Mouse (Mus musculus) CH12.LX (cell line): Measurements from ENCODE around the gene Cask. TPM values are rescaled to one million over a fixed set of nuclear protein-coding genes. Genes with fewer than 3 reads are reported as not detected.

ENCODE experiments used
- DNase-seq: peaks from one replicate; pipeline ENCODE4 v3.0.0-alpha.2; 2013; ENCODE audit errors: extremely low read depth
- H3K27ac ChIP-seq: 2 replicates; pipeline ENCODE4 v1.5.1; 2012; ENCODE audit warnings: low read depth, mild to moderate bottlenecking, control low read depth, moderate library complexity; ENCODE audit not compliant: insufficient read depth
- H3K27me3 ChIP-seq: replicated peaks from 2 replicates; pipeline ENCODE3; 2012; ENCODE audit warnings: inconsistent platforms
- H3K36me3 ChIP-seq, 2 experiments: replicated peaks in 1 of 2; 2 replicates each; pipeline versions ENCODE3 to v1.6.1; 2012; ENCODE audit warnings: inconsistent platforms in 1 of 2, low read length in 1 of 2, mild to moderate bottlenecking in 1 of 2, mixed read lengths in 1 of 2, moderate library complexity in 1 of 2; ENCODE audit not compliant: control insufficient read depth in 1 of 2, insufficient read depth in 1 of 2
- H3K4me1 ChIP-seq, 2 experiments: 2 replicates each; pipeline ENCODE4 v1.6.1; 2012; ENCODE audit warnings: inconsistent platforms in 1 of 2, moderate library complexity in 1 of 2; ENCODE audit not compliant: insufficient read depth in 2 of 2, control insufficient read depth in 1 of 2
- H3K4me2 ChIP-seq: 2 replicates; pipeline ENCODE4 v1.6.1; 2012; ENCODE audit warnings: low read depth, mild to moderate bottlenecking, control low read depth; ENCODE audit not compliant: poor library complexity, insufficient read depth, severe bottlenecking
- H3K4me3 ChIP-seq, 3 experiments: fragments of 150-350 bp in 1 of 3; sonication (generic) in 1 of 3; replicated peaks in 1 of 3; 2 replicates each; pipeline versions ENCODE3 to v1.5.1; 2011 to 2012; ENCODE audit warnings: low read depth in 2 of 3, low read length in 2 of 3, mild to moderate bottlenecking in 2 of 3, moderate library complexity in 2 of 3, control low read depth in 1 of 3, improper control_type of control experiment in 1 of 3, inconsistent platforms in 1 of 3, mixed read lengths in 1 of 3; ENCODE audit not compliant: poor library complexity in 1 of 3
- H3K79me2 ChIP-seq: replicated peaks from 2 replicates; pipeline ENCODE4 v1.6.1; 2012; ENCODE audit warnings: mild to moderate bottlenecking, moderate library complexity; ENCODE audit not compliant: control insufficient read depth, poor library complexity, insufficient read depth, severe bottlenecking; ENCODE audit errors: extremely low read depth
- H3K9ac ChIP-seq: 2 replicates; pipeline ENCODE4 v1.6.1; 2012; ENCODE audit warnings: low read depth, mild to moderate bottlenecking, control low read depth, moderate library complexity; ENCODE audit not compliant: insufficient read depth
- H3K9me3 ChIP-seq: replicated peaks from 2 replicates; pipeline ENCODE3; 2012; ENCODE audit warnings: low read length, inconsistent platforms, mixed read lengths
- BHLHE40 ChIP-seq: IDR thresholded peaks from 2 replicates; pipeline ENCODE4 v1.6.1; 2011; ENCODE audit warnings: mild to moderate bottlenecking, low read depth, low read length, improper control_type of control experiment
- CHD1 ChIP-seq: IDR thresholded peaks from 2 replicates; pipeline ENCODE4 v1.6.1; 2012; ENCODE audit warnings: low read depth, low read length, improper control_type of control experiment, inconsistent platforms
- CHD2 ChIP-seq: IDR thresholded peaks from 2 replicates; pipeline ENCODE4 v1.6.1; 2011; ENCODE audit warnings: low read length, improper control_type of control experiment
- CTCF ChIP-seq, 2 experiments: IDR thresholded peaks in 1 of 2; conservative IDR thresholded peaks in 1 of 2; 2 replicates each; pipeline ENCODE4 v1.5.1; 2011 to 2012; ENCODE audit warnings: low read depth in 2 of 2, low read length in 2 of 2, improper control_type of control experiment in 1 of 2, inconsistent platforms in 1 of 2, mild to moderate bottlenecking in 1 of 2, moderate library complexity in 1 of 2
- E2F4 ChIP-seq: IDR thresholded peaks from 2 replicates; pipeline ENCODE4 v1.6.1; 2011; ENCODE audit warnings: low read depth, low read length, improper control_type of control experiment; ENCODE audit not compliant: insufficient replicate concordance
- ELF1 ChIP-seq: IDR thresholded peaks from 2 replicates; pipeline ENCODE4 v1.6.1; 2014; ENCODE audit warnings: low read depth, mild to moderate bottlenecking, inconsistent platforms, low read length, improper control_type of control experiment
- EP300 ChIP-seq: IDR thresholded peaks from 2 replicates; pipeline ENCODE4 v1.6.1; 2011; ENCODE audit warnings: low read length, improper control_type of control experiment
- ETS1 ChIP-seq: conservative IDR thresholded peaks from 2 replicates; pipeline ENCODE4 v1.6.1; 2012; ENCODE audit warnings: low read depth, mild to moderate bottlenecking, inconsistent platforms, low read length, improper control_type of control experiment, moderate library complexity
- GABPA ChIP-seq: IDR thresholded peaks from 2 replicates; pipeline ENCODE4 v1.6.1; 2012; ENCODE audit warnings: low read depth, low read length, improper control_type of control experiment, inconsistent platforms; ENCODE audit not compliant: insufficient replicate concordance
- HCFC1 ChIP-seq: IDR thresholded peaks from 2 replicates; pipeline ENCODE4 v1.6.1; 2012; ENCODE audit warnings: low read depth, mild to moderate bottlenecking, inconsistent platforms, low read length, improper control_type of control experiment
- IRF4 ChIP-seq: IDR thresholded peaks from 2 replicates; pipeline ENCODE4 v1.6.1; 2014; ENCODE audit warnings: low read depth, mild to moderate bottlenecking, inconsistent platforms, low read length, improper control_type of control experiment
- JUN ChIP-seq: IDR thresholded peaks from 2 replicates; pipeline ENCODE4 v1.6.1; 2011; ENCODE audit warnings: low read depth, mild to moderate bottlenecking, low read length, improper control_type of control experiment, moderate library complexity; ENCODE audit not compliant: insufficient read depth
- JUND ChIP-seq: conservative IDR thresholded peaks from 2 replicates; pipeline ENCODE4 v1.6.1; 2011; ENCODE audit warnings: low read depth, low read length, improper control_type of control experiment
- KAT2A ChIP-seq: IDR thresholded peaks from 2 replicates; pipeline ENCODE4 v1.6.1; 2012; ENCODE audit warnings: low read length, improper control_type of control experiment, inconsistent platforms; ENCODE audit not compliant: insufficient replicate concordance
- MAFK ChIP-seq: IDR thresholded peaks from 2 replicates; pipeline ENCODE4 v1.6.1; 2011; ENCODE audit warnings: low read length, improper control_type of control experiment; ENCODE audit not compliant: insufficient replicate concordance
- MAX ChIP-seq: IDR thresholded peaks from 2 replicates; pipeline ENCODE4 v1.6.1; 2011; ENCODE audit warnings: low read length, improper control_type of control experiment
- MAZ ChIP-seq: IDR thresholded peaks from 2 replicates; pipeline ENCODE4 v1.6.1; 2012; ENCODE audit warnings: low read depth, mild to moderate bottlenecking, inconsistent platforms, low read length, improper control_type of control experiment, moderate library complexity
- MEF2A ChIP-seq: IDR thresholded peaks from 2 replicates; pipeline ENCODE4 v1.6.1; 2014; ENCODE audit warnings: low read depth, mild to moderate bottlenecking, inconsistent platforms, low read length, improper control_type of control experiment, borderline replicate concordance
- MXI1 ChIP-seq: IDR thresholded peaks from 2 replicates; pipeline ENCODE4 v1.6.1; 2011; ENCODE audit warnings: mild to moderate bottlenecking, low read depth, low read length, improper control_type of control experiment
- MYC ChIP-seq: IDR thresholded peaks from 2 replicates; pipeline ENCODE4 v1.6.1; 2011; ENCODE audit warnings: low read depth, mild to moderate bottlenecking, improper control_type of control experiment, low read length
- NELFE ChIP-seq: IDR thresholded peaks from 2 replicates; pipeline ENCODE4 v1.6.1; 2011; ENCODE audit warnings: low read depth, low read length, improper control_type of control experiment
- NRF1 ChIP-seq: IDR thresholded peaks from 2 replicates; pipeline ENCODE4 v1.6.1; 2014; ENCODE audit warnings: low read depth, mild to moderate bottlenecking, inconsistent platforms, low read length, improper control_type of control experiment, moderate library complexity
- PAX5 ChIP-seq: IDR thresholded peaks from 2 replicates; pipeline ENCODE4 v1.6.1; 2012; ENCODE audit warnings: low read length, inconsistent platforms, mixed read lengths
- POLR2A ChIP-seq: IDR thresholded peaks from 2 replicates; pipeline ENCODE4 v1.6.1; 2011; ENCODE audit warnings: low read depth, mild to moderate bottlenecking, improper control_type of control experiment, low read length
- POLR2AphosphoS2 ChIP-seq: IDR thresholded peaks from 2 replicates; pipeline ENCODE4 v1.6.1; 2011; ENCODE audit warnings: low read depth, low read length, improper control_type of control experiment
- RAD21 ChIP-seq: IDR thresholded peaks from 2 replicates; pipeline ENCODE4 v1.6.1; 2011; ENCODE audit warnings: low read depth, mild to moderate bottlenecking, low read length, improper control_type of control experiment, moderate library complexity
- RCOR1 ChIP-seq: conservative IDR thresholded peaks from 2 replicates; pipeline ENCODE4 v1.6.1; 2012; ENCODE audit warnings: low read depth, mild to moderate bottlenecking, inconsistent platforms, low read length, improper control_type of control experiment
- SIN3A ChIP-seq: IDR thresholded peaks from 2 replicates; pipeline ENCODE4 v1.6.1; 2012; ENCODE audit warnings: low read length, improper control_type of control experiment, inconsistent platforms
- SMC3 ChIP-seq: IDR thresholded peaks from 2 replicates; pipeline ENCODE4 v1.6.1; 2011; ENCODE audit warnings: low read depth, low read length, improper control_type of control experiment
- TBP ChIP-seq: conservative IDR thresholded peaks from 2 replicates; pipeline ENCODE4 v1.6.1; 2011; ENCODE audit warnings: low read depth, low read length, improper control_type of control experiment
- TCF12 ChIP-seq: IDR thresholded peaks from 2 replicates; pipeline ENCODE4 v1.6.1; 2014; ENCODE audit warnings: low read depth, mild to moderate bottlenecking, inconsistent platforms, low read length, improper control_type of control experiment
- UBTF ChIP-seq: IDR thresholded peaks from 2 replicates; pipeline ENCODE4 v1.6.1; 2012; ENCODE audit warnings: low read depth, mild to moderate bottlenecking, inconsistent platforms, low read length, improper control_type of control experiment, moderate library complexity
- USF1 ChIP-seq: IDR thresholded peaks from 2 replicates; pipeline ENCODE4 v1.6.1; 2014; ENCODE audit warnings: low read depth, mild to moderate bottlenecking, inconsistent platforms, low read length, improper control_type of control experiment
- USF2 ChIP-seq: conservative IDR thresholded peaks from 2 replicates; pipeline ENCODE4 v1.6.1; 2011; ENCODE audit warnings: low read depth, low read length, improper control_type of control experiment
- ZC3H11A ChIP-seq: IDR thresholded peaks from 2 replicates; pipeline ENCODE4 v1.6.1; 2012; ENCODE audit warnings: low read depth, mild to moderate bottlenecking, inconsistent platforms, low read length, improper control_type of control experiment
- ZKSCAN1 ChIP-seq: IDR thresholded peaks from 2 replicates; pipeline ENCODE4 v1.6.1; 2012; ENCODE audit warnings: low read depth, inconsistent platforms, low read length, improper control_type of control experiment, borderline replicate concordance
- ZMIZ1 ChIP-seq: IDR thresholded peaks from 2 replicates; pipeline ENCODE4 v1.6.1; 2012; ENCODE audit warnings: low read depth, mild to moderate bottlenecking, inconsistent platforms, low read length, improper control_type of control experiment
- ZNF384 ChIP-seq: IDR thresholded peaks from 2 replicates; pipeline ENCODE4 v1.6.1; 2012; ENCODE audit warnings: low read depth, low read length, improper control_type of control experiment, inconsistent platforms
- dilution Hi-C: fragments of 300-500 bp; cut with MboI; formaldehyde crosslinking; loops from 2 replicates; pipeline ENCODE4 v1.14.3; 2020; ENCODE audit warnings: low sequenced_read_pairs; ENCODE audit not compliant: extremely low pct_unique_long_range_greater_than_20kb, extremely low pct_ligation_motif_present
- in situ Hi-C: fragments of 300-500 bp; cut with MboI; formaldehyde crosslinking; loops from 3 replicates; pipeline ENCODE4 v1.14.3; 2019; ENCODE audit warnings: low sequenced_read_pairs, low pct_ligation_motif_present, low pct_unique_long_range_greater_than_20kb, mixed read lengths
- polyA plus RNA-seq: library from polyadenylated mRNA; unstranded; fragments of >175 nt; gene quantifications from 2 replicates; pipeline ENCODE4 v1.2.1, GENCODE M21; 2012; ENCODE audit warnings: low read depth; ENCODE audit not compliant: insufficient read length
- total RNA-seq, 2 experiments: library from RNA; depleted of rRNA; stranded (reverse); fragments of 300-350 nt in 1 of 2; fragments of >200 nt in 1 of 2; gene quantifications; 2 replicates each; pipeline ENCODE4 v1.2.3; 2012 to 2014

Gene Cask
- total and polyA plus RNA-seq, 3 experiments: 0.40 to 5.0 (median 0.49) TPM

- dilution Hi-C loops: no loop called here
Measured at GRCm38 (mm10) chrX:13658616-13659140, 192.5 kb downstream of the Cask start.

GRCm38 (mm10) chrX:13656721-13657120 lies 194.4 kb downstream of the Cask start:
- no peaks in the 10 kb centered on the region for H3K79me2 ChIP-seq
- no peaks in the 10 kb centered on the region for H3K36me3 ChIP-seq
- no peaks in the 10 kb centered on the region for H3K9me3 ChIP-seq
- no peak overlapping the region; the same call in 1 of the 2 replicates for H3K9ac ChIP-seq
- dilution Hi-C loops (no loop called here), in situ Hi-C loops (loop anchor here (10.0 to 25.0 kb wide), 2 partner anchors 192 to 419 kb away; partner anchors contain the start of gene Nyx)
- H3K4me1 ChIP-seq: peaks cover 12 to 49% of the 10 kb centered on the region in 2 experiments; a peak in 3 of 4 replicates
- no peak overlapping the region for H3K4me3 ChIP-seq
- no peak overlapping the region for H3K4me2 ChIP-seq
- no peak overlapping the region for H3K27ac ChIP-seq
- peak; percentile 65 for DNase-seq
- H3K27me3 ChIP-seq: no peaks in the 10 kb centered on the region
- TF ChIP-seq KAT2A (no peak), MEF2A (no peak), UBTF (no peak), ZNF384 (peak; percentile 100), CTCF (conservative IDR thresholded peaks at IDR 0.05 in 1 of 2, IDR thresholded peaks at IDR 0.05 in 1 of 2; ENCODE audit: low read depth in 2 of 2, low read length in 2 of 2) (peak in 1 of 2 experiments; percentile 73; a peak in 2 of 4 replicates), ZKSCAN1 (no peak), PAX5 (no peak), TCF12 (no peak), ZC3H11A (peak; percentile 35), ZMIZ1 (no peak), NRF1 (no peak), MAX (no peak), SIN3A (peak; percentile 65; the same call in 1 of the 2 replicates), POLR2AphosphoS2 (no peak), CHD1 (no peak), HCFC1 (0 out of 2 replicates have a peak, but pooled peaks have one; percentile 23)

More at GRCm38 (mm10) chrX:13658616-13659140, 192.5 kb downstream of the Cask start:
- peak overlapping the region; percentile 88 for H3K27ac ChIP-seq
- DNase-seq: peak; percentile 67
- H3K4me1 ChIP-seq: peaks cover 8 to 34% of the 10 kb centered on the region in 2 experiments; a peak in 3 of 4 replicates
- no peak overlapping the region for H3K4me3 ChIP-seq
- H3K9ac ChIP-seq: peak overlapping the region; percentile 26; the same call in 1 of the 2 replicates
- H3K4me2 ChIP-seq: peak overlapping the region; percentile 36; the same call in 1 of the 2 replicates
- TF ChIP-seq E2F4 (no peak), CHD1 (no peak), RCOR1 (no peak), MXI1 (peak; percentile 27; the same call in 1 of the 2 replicates), NELFE (no peak), MEF2A (0 out of 2 replicates have a peak, but pooled peaks have one; percentile 18), USF1 (no peak), CTCF (conservative IDR thresholded peaks at IDR 0.05 in 1 of 2, IDR thresholded peaks at IDR 0.05 in 1 of 2; ENCODE audit: low read depth in 2 of 2, low read length in 2 of 2) (no peak), HCFC1 (no peak), SMC3 (no peak), ZMIZ1 (no peak), TBP (no peak), IRF4 (peak; percentile 87), BHLHE40 (peak; percentile 64), ETS1 (peak; percentile 62), USF2 (no peak), ZC3H11A (no peak), EP300 (peak; percentile 75), POLR2A (no peak), MYC (peak; percentile 68; the same call in 1 of the 2 replicates), PAX5 (no peak), MAZ (no peak), UBTF (no peak), KAT2A (0 out of 2 replicates have a peak, but pooled peaks have one; percentile 39), MAX (0 out of 2 replicates have a peak, but pooled peaks have one; percentile 13), JUN (peak; percentile 43; the same call in 1 of the 2 replicates), RAD21 (no peak), GABPA (no peak), POLR2AphosphoS2 (no peak), MAFK (no peak), NRF1 (no peak), TCF12 (peak; percentile 52; the same call in 1 of the 2 replicates), ZKSCAN1 (no peak), SIN3A (no peak; the same call in 1 of the 2 replicates), ELF1 (0 out of 2 replicates have a peak, but pooled peaks have one; percentile 10), ZNF384 (0 out of 2 replicates have a peak, but pooled peaks have one; percentile 15), JUND (peak; percentile 64), CHD2 (peak; percentile 57)
- no peaks in the 10 kb centered on the region for H3K36me3 ChIP-seq
- no peaks in the 10 kb centered on the region for H3K27me3 ChIP-seq
- H3K9me3 ChIP-seq: no peaks in the 10 kb centered on the region
- no peaks in the 10 kb centered on the region for H3K79me2 ChIP-seq
- in situ Hi-C loops: loop anchor here (10.0 to 25.0 kb wide), 2 partner anchors 194 to 421 kb away; partner anchors contain the start of gene Nyx
